Mouse (Mus musculus) CH12.LX (cell line): ENCODE data around the gene Fstl4. TPM values are rescaled to one million over a fixed set of nuclear protein-coding genes. Genes with fewer than 3 reads are reported as not detected.

Experiments used
- DNase-seq: peaks from one replicate; pipeline ENCODE4 v3.0.0-alpha.2; 2013; ENCODE audit errors: extremely low read depth
- H3K27ac ChIP-seq: 2 replicates; pipeline ENCODE4 v1.5.1; 2012; ENCODE audit warnings: low read depth, mild to moderate bottlenecking, control low read depth, moderate library complexity; ENCODE audit not compliant: insufficient read depth
- H3K27me3 ChIP-seq: replicated peaks from 2 replicates; pipeline ENCODE3; 2012; ENCODE audit warnings: inconsistent platforms
- H3K36me3 ChIP-seq, 2 experiments: replicated peaks in 1 of 2; 2 replicates each; pipeline versions ENCODE3 to v1.6.1; 2012; ENCODE audit warnings: inconsistent platforms in 1 of 2, low read length in 1 of 2, mild to moderate bottlenecking in 1 of 2, mixed read lengths in 1 of 2, moderate library complexity in 1 of 2; ENCODE audit not compliant: control insufficient read depth in 1 of 2, insufficient read depth in 1 of 2
- H3K4me1 ChIP-seq, 2 experiments: 2 replicates each; pipeline ENCODE4 v1.6.1; 2012; ENCODE audit warnings: inconsistent platforms in 1 of 2, moderate library complexity in 1 of 2; ENCODE audit not compliant: insufficient read depth in 2 of 2, control insufficient read depth in 1 of 2
- H3K4me2 ChIP-seq: 2 replicates; pipeline ENCODE4 v1.6.1; 2012; ENCODE audit warnings: low read depth, mild to moderate bottlenecking, control low read depth; ENCODE audit not compliant: poor library complexity, insufficient read depth, severe bottlenecking
- H3K4me3 ChIP-seq, 3 experiments: fragments of 150-350 bp in 1 of 3; sonication (generic) in 1 of 3; replicated peaks in 1 of 3; 2 replicates each; pipeline versions ENCODE3 to v1.5.1; 2011 to 2012; ENCODE audit warnings: low read depth in 2 of 3, low read length in 2 of 3, mild to moderate bottlenecking in 2 of 3, moderate library complexity in 2 of 3, control low read depth in 1 of 3, improper control_type of control experiment in 1 of 3, inconsistent platforms in 1 of 3, mixed read lengths in 1 of 3; ENCODE audit not compliant: poor library complexity in 1 of 3
- H3K79me2 ChIP-seq: replicated peaks from 2 replicates; pipeline ENCODE4 v1.6.1; 2012; ENCODE audit warnings: mild to moderate bottlenecking, moderate library complexity; ENCODE audit not compliant: control insufficient read depth, poor library complexity, insufficient read depth, severe bottlenecking; ENCODE audit errors: extremely low read depth
- H3K9ac ChIP-seq: 2 replicates; pipeline ENCODE4 v1.6.1; 2012; ENCODE audit warnings: low read depth, mild to moderate bottlenecking, control low read depth, moderate library complexity; ENCODE audit not compliant: insufficient read depth
- H3K9me3 ChIP-seq: replicated peaks from 2 replicates; pipeline ENCODE3; 2012; ENCODE audit warnings: low read length, inconsistent platforms, mixed read lengths
- CTCF ChIP-seq, 2 experiments: IDR thresholded peaks in 1 of 2; conservative IDR thresholded peaks in 1 of 2; 2 replicates each; pipeline ENCODE4 v1.5.1; 2011 to 2012; ENCODE audit warnings: low read depth in 2 of 2, low read length in 2 of 2, improper control_type of control experiment in 1 of 2, inconsistent platforms in 1 of 2, mild to moderate bottlenecking in 1 of 2, moderate library complexity in 1 of 2
- ELF1 ChIP-seq: IDR thresholded peaks from 2 replicates; pipeline ENCODE4 v1.6.1; 2014; ENCODE audit warnings: low read depth, mild to moderate bottlenecking, inconsistent platforms, low read length, improper control_type of control experiment
- EP300 ChIP-seq: IDR thresholded peaks from 2 replicates; pipeline ENCODE4 v1.6.1; 2011; ENCODE audit warnings: low read length, improper control_type of control experiment
- GABPA ChIP-seq: IDR thresholded peaks from 2 replicates; pipeline ENCODE4 v1.6.1; 2012; ENCODE audit warnings: low read depth, low read length, improper control_type of control experiment, inconsistent platforms; ENCODE audit not compliant: insufficient replicate concordance
- HCFC1 ChIP-seq: IDR thresholded peaks from 2 replicates; pipeline ENCODE4 v1.6.1; 2012; ENCODE audit warnings: low read depth, mild to moderate bottlenecking, inconsistent platforms, low read length, improper control_type of control experiment
- IRF4 ChIP-seq: IDR thresholded peaks from 2 replicates; pipeline ENCODE4 v1.6.1; 2014; ENCODE audit warnings: low read depth, mild to moderate bottlenecking, inconsistent platforms, low read length, improper control_type of control experiment
- JUN ChIP-seq: IDR thresholded peaks from 2 replicates; pipeline ENCODE4 v1.6.1; 2011; ENCODE audit warnings: low read depth, mild to moderate bottlenecking, low read length, improper control_type of control experiment, moderate library complexity; ENCODE audit not compliant: insufficient read depth
- KAT2A ChIP-seq: IDR thresholded peaks from 2 replicates; pipeline ENCODE4 v1.6.1; 2012; ENCODE audit warnings: low read length, improper control_type of control experiment, inconsistent platforms; ENCODE audit not compliant: insufficient replicate concordance
- MXI1 ChIP-seq: IDR thresholded peaks from 2 replicates; pipeline ENCODE4 v1.6.1; 2011; ENCODE audit warnings: mild to moderate bottlenecking, low read depth, low read length, improper control_type of control experiment
- MYC ChIP-seq: IDR thresholded peaks from 2 replicates; pipeline ENCODE4 v1.6.1; 2011; ENCODE audit warnings: low read depth, mild to moderate bottlenecking, improper control_type of control experiment, low read length
- NELFE ChIP-seq: IDR thresholded peaks from 2 replicates; pipeline ENCODE4 v1.6.1; 2011; ENCODE audit warnings: low read depth, low read length, improper control_type of control experiment
- RAD21 ChIP-seq: IDR thresholded peaks from 2 replicates; pipeline ENCODE4 v1.6.1; 2011; ENCODE audit warnings: low read depth, mild to moderate bottlenecking, low read length, improper control_type of control experiment, moderate library complexity
- SIN3A ChIP-seq: IDR thresholded peaks from 2 replicates; pipeline ENCODE4 v1.6.1; 2012; ENCODE audit warnings: low read length, improper control_type of control experiment, inconsistent platforms
- SMC3 ChIP-seq: IDR thresholded peaks from 2 replicates; pipeline ENCODE4 v1.6.1; 2011; ENCODE audit warnings: low read depth, low read length, improper control_type of control experiment
- TBP ChIP-seq: conservative IDR thresholded peaks from 2 replicates; pipeline ENCODE4 v1.6.1; 2011; ENCODE audit warnings: low read depth, low read length, improper control_type of control experiment
- UBTF ChIP-seq: IDR thresholded peaks from 2 replicates; pipeline ENCODE4 v1.6.1; 2012; ENCODE audit warnings: low read depth, mild to moderate bottlenecking, inconsistent platforms, low read length, improper control_type of control experiment, moderate library complexity
- ZKSCAN1 ChIP-seq: IDR thresholded peaks from 2 replicates; pipeline ENCODE4 v1.6.1; 2012; ENCODE audit warnings: low read depth, inconsistent platforms, low read length, improper control_type of control experiment, borderline replicate concordance
- ZMIZ1 ChIP-seq: IDR thresholded peaks from 2 replicates; pipeline ENCODE4 v1.6.1; 2012; ENCODE audit warnings: low read depth, mild to moderate bottlenecking, inconsistent platforms, low read length, improper control_type of control experiment
- ZNF384 ChIP-seq: IDR thresholded peaks from 2 replicates; pipeline ENCODE4 v1.6.1; 2012; ENCODE audit warnings: low read depth, low read length, improper control_type of control experiment, inconsistent platforms
- dilution Hi-C: fragments of 300-500 bp; cut with MboI; formaldehyde crosslinking; loops from 2 replicates; pipeline ENCODE4 v1.14.3; 2020; ENCODE audit warnings: low sequenced_read_pairs; ENCODE audit not compliant: extremely low pct_unique_long_range_greater_than_20kb, extremely low pct_ligation_motif_present
- in situ Hi-C: fragments of 300-500 bp; cut with MboI; formaldehyde crosslinking; loops from 3 replicates; pipeline ENCODE4 v1.14.3; 2019; ENCODE audit warnings: low sequenced_read_pairs, low pct_ligation_motif_present, low pct_unique_long_range_greater_than_20kb, mixed read lengths
- polyA plus RNA-seq: library from polyadenylated mRNA; unstranded; fragments of >175 nt; gene quantifications from 2 replicates; pipeline ENCODE4 v1.2.1, GENCODE M21; 2012; ENCODE audit warnings: low read depth; ENCODE audit not compliant: insufficient read length
- total RNA-seq, 2 experiments: library from RNA; depleted of rRNA; stranded (reverse); fragments of 300-350 nt in 1 of 2; fragments of >200 nt in 1 of 2; gene quantifications; 2 replicates each; pipeline ENCODE4 v1.2.3; 2012 to 2014

The Fstl4 gene
- total and polyA plus RNA-seq, 3 experiments = not detected

DNA sequence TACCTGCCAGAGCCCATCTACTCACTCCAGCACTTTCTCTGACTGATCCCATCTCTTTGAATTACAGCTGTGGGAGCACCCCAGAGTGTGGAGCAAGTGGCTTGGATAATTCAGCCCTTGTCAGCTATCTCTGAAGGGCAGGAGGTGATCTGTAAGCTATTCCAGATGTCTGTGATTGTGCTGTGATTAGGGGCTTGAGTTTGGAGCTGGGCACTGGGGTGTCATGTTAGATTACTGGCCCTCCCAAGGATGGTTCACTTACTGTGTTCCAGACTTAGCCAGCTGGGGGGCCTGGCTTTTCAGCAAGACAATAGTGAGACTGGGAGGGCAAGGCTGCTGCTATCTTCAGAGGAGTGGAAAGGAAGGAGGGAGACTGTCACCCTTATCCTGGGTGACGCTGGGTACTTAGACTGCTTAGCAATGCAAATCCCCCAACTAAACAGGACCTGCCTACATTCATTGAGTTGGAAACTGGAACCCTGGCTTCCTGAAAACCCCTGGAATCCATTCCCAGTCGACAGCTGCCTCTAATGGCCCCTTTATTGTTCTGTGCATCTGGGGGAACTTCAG lies 56.0 kb downstream of the Fstl4 start:
- Histone ChIP-seq H3K9ac (no peak overlapping the region), H3K79me2 (no peaks in the 10 kb centered on the region), H3K27ac (no peak overlapping the region), H3K36me3 (no peaks in the 10 kb centered on the region), H3K4me3 (no peak overlapping the region), H3K4me1 (no peaks in the 10 kb centered on the region), H3K4me2 (no peak overlapping the region), H3K9me3 (peaks cover 2% of the 10 kb centered on the region), H3K27me3 (peaks cover 84% of the 10 kb centered on the region)
- in situ Hi-C loops (no loop called here), dilution Hi-C loops (no loop called here)
- TF ChIP-seq ZMIZ1 (no peak), MXI1 (no peak), JUN (no peak), ZNF384 (no peak), SMC3 (no peak), MYC (no peak), HCFC1 (no peak), UBTF (no peak), GABPA (no peak), IRF4 (no peak)
- DNase-seq = no peak

DNA sequence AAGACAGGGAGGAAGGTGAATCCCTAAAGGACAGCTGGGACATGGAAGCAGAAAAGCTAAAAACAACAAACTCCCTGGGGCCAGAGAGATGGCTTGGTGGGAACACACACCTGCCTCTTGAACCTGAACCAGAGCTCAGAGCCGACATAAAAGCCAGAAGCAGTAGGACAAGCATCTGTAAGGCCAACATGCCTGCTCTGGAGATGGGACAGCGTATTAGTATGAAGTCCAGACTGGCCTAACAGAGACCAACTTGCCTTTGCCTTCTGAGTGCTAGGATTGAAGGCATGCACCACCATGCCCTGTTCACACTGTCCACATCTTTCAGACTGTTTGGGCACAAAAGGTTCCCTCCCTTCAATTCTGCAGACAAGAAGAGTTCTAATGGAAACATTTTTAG lies 62.2 kb downstream of the Fstl4 start:
- no peak for TF ChIP-seq GABPA
- TF ChIP-seq SIN3A = no peak
- TF ChIP-seq ELF1 = no peak
- TF ChIP-seq ZNF384 = no peak
- TF ChIP-seq NELFE = no peak
- no peak for TF ChIP-seq EP300
- TF ChIP-seq HCFC1 = no peak
- TF ChIP-seq UBTF = no peak
- TF ChIP-seq RAD21 = no peak
- no peak for TF ChIP-seq SMC3
- no peak for TF ChIP-seq KAT2A
- no peak for TF ChIP-seq ZKSCAN1
- TF ChIP-seq CTCF (conservative IDR thresholded peaks at IDR 0.05 in 1 of 2, IDR thresholded peaks at IDR 0.05 in 1 of 2; ENCODE audit: low read depth in 2 of 2, low read length in 2 of 2) = no peak
- TF ChIP-seq TBP = no peak
- DNase-seq = no peak
- Histone ChIP-seq H3K4me1 (no peaks in the 10 kb centered on the region), H3K4me3 (no peak overlapping the region), H3K9ac (no peak overlapping the region), H3K36me3 (no peaks in the 10 kb centered on the region), H3K4me2 (no peak overlapping the region), H3K9me3 (peaks cover 2% of the 10 kb centered on the region), H3K27me3 (peaks cover 74% of the 10 kb centered on the region), H3K27ac (no peak overlapping the region), H3K79me2 (no peaks in the 10 kb centered on the region)
- in situ Hi-C loops (no loop called here), dilution Hi-C loops (no loop called here)
